Mouse (Mus musculus) kidney, adult 2 months (tissue): ENCODE measurements around the gene Atp6v1c2.

Experiments
- CTCF ChIP-seq: fragments of 200-500 bp; conservative IDR thresholded peaks from 2 replicates; pipeline ENCODE4 v1.5.1; 2011; ENCODE audit warnings: low read depth, mild to moderate bottlenecking, control low read depth, low read length, moderate library complexity, mixed read lengths; ENCODE audit not compliant: insufficient read depth, insufficient read length
- POLR2A ChIP-seq: fragments of 200-500 bp; IDR thresholded peaks from one replicate; pipeline ENCODE4 v1.6.1; 2011; ENCODE audit warnings: low read depth, low read length, control low read depth

DNA sequence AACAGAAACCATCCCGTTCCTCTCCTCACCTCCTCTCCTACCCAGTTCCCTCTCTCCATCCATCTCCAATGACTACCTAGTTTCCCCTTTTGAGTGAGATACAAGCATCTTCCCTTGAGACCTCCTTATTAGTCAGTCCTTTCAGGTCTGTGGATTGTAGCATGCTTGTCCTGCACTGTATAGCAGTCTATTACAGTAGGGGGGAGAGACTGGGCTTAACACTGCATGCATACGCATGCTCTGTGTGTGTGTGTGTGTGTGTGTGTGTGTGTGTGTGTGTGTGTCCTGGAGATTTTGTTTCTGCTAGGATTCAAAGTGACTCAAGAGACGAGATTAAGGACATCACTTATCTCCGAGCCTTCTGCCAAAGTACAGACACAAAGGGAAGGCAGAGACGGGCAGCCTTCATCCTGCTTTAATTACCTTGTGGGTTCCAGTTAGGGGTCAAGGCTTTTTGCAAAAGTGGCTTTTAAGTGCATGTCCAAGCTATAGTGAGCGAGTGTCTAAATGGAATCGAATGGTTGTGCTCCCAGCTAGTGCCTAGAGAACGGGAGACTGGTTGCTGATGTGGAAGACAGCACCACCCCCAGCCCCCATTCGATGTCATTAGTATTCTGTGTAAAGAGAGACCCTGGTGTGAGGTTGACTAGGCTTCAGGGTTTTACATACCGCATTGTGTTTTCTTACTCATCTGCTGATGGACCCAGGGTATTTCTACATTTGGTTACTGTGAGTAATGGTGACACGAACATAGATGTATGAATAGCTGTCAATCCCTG is 93.4 kb downstream of the Atp6v1c2 start:
- no peak for TF ChIP-seq CTCF
- TF ChIP-seq POLR2A, result no peak
